In genomic region chr15:101252614-101253013, GRCm38 (mm10) we compare ENCODE assay signal across 23 mouse cellular contexts. TPM values are rescaled to one million over a fixed set of nuclear protein-coding genes. Genes with fewer than 3 reads are reported as not detected.
DNase-seq lines count a peak whose midpoint lies in the region; ATAC-seq and TF ChIP-seq lines count a peak whose summit lies in the region.
"Had no signal": no experiment of that assay in that cellular context is flagged by ENCODE, and none has a peak within 500 bp of the region (broad histone marks: within the 10 kb centered on the region; RNA-seq: fewer than 3 reads in every experiment).

No protein-coding gene starts in this region.

- WGBS in liver, adult 2 months: 82% methylated on average over 6 of the region's 6 CpGs
- WGBS in liver, postnatal 0 days (ENCODE audit: insufficient replicate concordance): 59% methylated on average over 6 of the region's 6 CpGs
- WGBS in hindbrain, embryonic 10.5 days: 89% methylated on average over 6 of the region's 6 CpGs

- H3K9me3 ChIP-seq in liver, postnatal 0 days (ENCODE audit: low read length): no peaks in the 10 kb centered on the region
- H3K9me3 ChIP-seq in CH12.LX (replicated peaks; ENCODE audit: low read length): peaks cover 41% of the 10 kb centered on the region
- H3K9me3 ChIP-seq in hindbrain, embryonic 10.5 days: no peaks in the 10 kb centered on the region
- H3K9me3 ChIP-seq: heart, embryonic 12.5 days; hindbrain, embryonic 15.5 days; kidney, embryonic 15.5 days; liver, embryonic 15.5 days; stomach, embryonic 15.5 days had no signal

- no peak for TF ChIP-seq RAD21 in CH12.LX (IDR thresholded peaks at IDR 0.05; ENCODE audit: low read depth, low read length)

- no peak for ATAC-seq in liver, postnatal 0 days
- ATAC-seq in erythroid progenitor cell, adult 5-6 weeks (replicated peaks; ENCODE audit: low FRiP score, poor library complexity, severe bottlenecking): no peak
- ATAC-seq: forebrain, embryonic 14.5 days; intestine, postnatal 0 days; midbrain, embryonic 16.5 days had no signal

- H3K27ac ChIP-seq in liver, adult 2 months (replicated peaks; ENCODE audit: insufficient read depth, low read depth, low read length): no peak overlapping the region
- H3K27ac ChIP-seq in liver, postnatal 0 days (ENCODE audit: low read depth): no peak overlapping the region
- no peak overlapping the region for H3K27ac ChIP-seq in CH12.LX (ENCODE audit: insufficient read depth, low read depth)
- H3K27ac ChIP-seq in hindbrain, embryonic 10.5 days: no peak overlapping the region
- H3K27ac ChIP-seq: hindbrain, embryonic 15.5 days; kidney, embryonic 15.5 days; liver, embryonic 15.5 days; stomach, embryonic 15.5 days had no signal

- H3K79me2 ChIP-seq in liver, adult 2 months (ENCODE audit: control insufficient read depth, insufficient read depth, low read length): no peaks in the 10 kb centered on the region
- no peaks in the 10 kb centered on the region for H3K79me2 ChIP-seq in CH12.LX (replicated peaks; ENCODE audit: control insufficient read depth, extremely low read depth, insufficient read depth, poor library complexity, severe bottlenecking)

- DNase-seq in liver, adult 2 months (ENCODE audit: extremely low read depth, low read depth, low spot score): peak; percentile 40
- DNase-seq in liver, postnatal 0 days: no peak
- DNase-seq in CH12.LX (ENCODE audit: extremely low read depth): peak; percentile 60
- DNase-seq in induced T-regulatory cell, adult 2 months (ENCODE audit: low read depth): peak; percentile 70
- peak; percentile 89 for DNase-seq in splenic B cell, adult 2 months (ENCODE audit: low read depth, low spot score)
- no peak for DNase-seq in hindbrain, embryonic 10.5 days (ENCODE audit: low spot score)
- DNase-seq: adrenal gland, postnatal 36 days; cerebellum, adult 8-10 months; kidney, postnatal 4 days; layer of hippocampus, adult 9-11 months; lung, postnatal 14 days; thymus, adult 18-20 months; thymus, postnatal 4 days had no signal

- no peaks in the 10 kb centered on the region for H3K36me3 ChIP-seq in liver, adult 2 months (ENCODE audit: control insufficient read depth, insufficient read depth, low read length)
- no peaks in the 10 kb centered on the region for H3K36me3 ChIP-seq in liver, postnatal 0 days (replicated peaks; ENCODE audit: insufficient read depth, low read length)
- no peaks in the 10 kb centered on the region for H3K36me3 ChIP-seq in CH12.LX (replicated peaks in 1 of 2; ENCODE audit: control insufficient read depth in 1 of 2, insufficient read depth in 1 of 2, low read length in 1 of 2)
- no peaks in the 10 kb centered on the region for H3K36me3 ChIP-seq in splenic B cell, adult 2 months (ENCODE audit: control insufficient read depth, insufficient read depth, low read length, poor library complexity, severe bottlenecking)
- no peaks in the 10 kb centered on the region for H3K36me3 ChIP-seq in hindbrain, embryonic 10.5 days
- H3K36me3 ChIP-seq: heart, embryonic 12.5 days; hindbrain, embryonic 15.5 days; kidney, embryonic 15.5 days; liver, embryonic 15.5 days; stomach, embryonic 15.5 days had no signal

- no peak for TF ChIP-seq POLR2A in liver, adult 2 months (IDR thresholded peaks at IDR 0.05; ENCODE audit: extremely low read depth, insufficient read depth, low read length)
- no peak for TF ChIP-seq POLR2A in CH12.LX (IDR thresholded peaks at IDR 0.05; ENCODE audit: low read depth, low read length)

- no peak overlapping the region for H3K4me2 ChIP-seq in liver, postnatal 0 days (ENCODE audit: low read depth, low read length)
- H3K4me2 ChIP-seq in CH12.LX (ENCODE audit: insufficient read depth, low read depth, poor library complexity, severe bottlenecking): no peak overlapping the region
- H3K4me2 ChIP-seq: heart, embryonic 12.5 days; hindbrain, embryonic 15.5 days; kidney, embryonic 15.5 days; liver, embryonic 15.5 days; stomach, embryonic 15.5 days had no signal

- peaks cover 5% of the 10 kb centered on the region for H3K4me1 ChIP-seq in liver, adult 2 months (ENCODE audit: control insufficient read depth, insufficient read depth, low read length)
- H3K4me1 ChIP-seq in liver, postnatal 0 days (ENCODE audit: insufficient read depth): peaks cover 17% of the 10 kb centered on the region
- peaks cover 23 to 58% of the 10 kb centered on the region in 2 experiments for H3K4me1 ChIP-seq in CH12.LX (ENCODE audit: control insufficient read depth in 1 of 2, insufficient read depth in 2 of 2)
- peaks cover 41% of the 10 kb centered on the region for H3K4me1 ChIP-seq in hindbrain, embryonic 10.5 days (replicated peaks)

- in situ Hi-C loops in CH12.LX (cut with MboI; ENCODE audit: low pct_ligation_motif_present, low pct_unique_long_range_greater_than_20kb, low sequenced_read_pairs): no loop called here

- H3K9ac ChIP-seq in liver, adult 2 months (ENCODE audit: low read depth, low read length): no peak overlapping the region
- H3K9ac ChIP-seq in liver, postnatal 0 days (replicated peaks): no peak overlapping the region
- no peak overlapping the region for H3K9ac ChIP-seq in CH12.LX (ENCODE audit: insufficient read depth, low read depth)
- H3K9ac ChIP-seq: heart, embryonic 12.5 days; hindbrain, embryonic 15.5 days; kidney, embryonic 15.5 days; liver, embryonic 15.5 days; stomach, embryonic 15.5 days had no signal

- dilution Hi-C loops in CH12.LX (cut with MboI; ENCODE audit: extremely low pct_ligation_motif_present, extremely low pct_unique_long_range_greater_than_20kb, low sequenced_read_pairs): no loop called here

- TF ChIP-seq EP300 in liver, postnatal 0 days (IDR thresholded peaks at IDR 0.05; ENCODE audit: low read depth): no peak
- TF ChIP-seq EP300 in CH12.LX (IDR thresholded peaks at IDR 0.05; ENCODE audit: low read length): peak; percentile 41; the same call in 1 of the 2 replicates

- no peak for TF ChIP-seq CTCF in liver, adult 2 months (IDR thresholded peaks at IDR 0.05; ENCODE audit: low read depth, low read length)
- no peak for TF ChIP-seq CTCF in liver, postnatal 0 days (IDR thresholded peaks at IDR 0.05; ENCODE audit: low read depth)
- TF ChIP-seq CTCF in CH12.LX (conservative IDR thresholded peaks at IDR 0.05 in 1 of 2, IDR thresholded peaks at IDR 0.05 in 1 of 2; ENCODE audit: low read depth in 2 of 2, low read length in 2 of 2): no peak

- no peaks in the 10 kb centered on the region for H3K27me3 ChIP-seq in liver, adult 2 months (ENCODE audit: control insufficient read depth, insufficient read depth, low read length)
- peaks cover 3% of the 10 kb centered on the region; the same call in 1 of the 2 replicates for H3K27me3 ChIP-seq in liver, postnatal 0 days (ENCODE audit: insufficient read depth, low read length)
- peaks cover 45% of the 10 kb centered on the region for H3K27me3 ChIP-seq in CH12.LX (replicated peaks)
- H3K27me3 ChIP-seq in splenic B cell, adult 2 months (ENCODE audit: control insufficient read depth, insufficient read depth, low read length, poor library complexity, severe bottlenecking): no peaks in the 10 kb centered on the region
- peaks cover 29% of the 10 kb centered on the region for H3K27me3 ChIP-seq in hindbrain, embryonic 10.5 days (ENCODE audit: insufficient read depth, poor library complexity, severe bottlenecking)
- H3K27me3 ChIP-seq: heart, embryonic 12.5 days; hindbrain, embryonic 15.5 days; kidney, embryonic 15.5 days; stomach, embryonic 15.5 days had no signal

- H3K4me3 ChIP-seq in liver, adult 2 months (ENCODE audit: insufficient read depth, low read depth, low read length): no peak overlapping the region
- H3K4me3 ChIP-seq in liver, postnatal 0 days (ENCODE audit: low read depth, low read length): no peak overlapping the region
- no peak overlapping the region for H3K4me3 ChIP-seq in CH12.LX (replicated peaks in 1 of 3; ENCODE audit: low read depth in 2 of 3, low read length in 2 of 3, poor library complexity in 1 of 3)
- H3K4me3 ChIP-seq in hindbrain, embryonic 10.5 days: no peak overlapping the region
- H3K4me3 ChIP-seq: heart, embryonic 12.5 days; hindbrain, embryonic 15.5 days; kidney, embryonic 15.5 days; liver, embryonic 15.5 days; stomach, embryonic 15.5 days had no signal

RNA-seq across cellular contexts. Expression of gene Nr4a1, which starts 1.5 kb away (rescaled TPM):
- total RNA-seq in liver, adult 2 months (2014; rRNA removed): 0.18 and 0.60 TPM in 2 replicates
- polyA plus RNA-seq in liver, adult 2 months (2012; rRNA removed): 0.70 and 0.89 TPM in 2 replicates
- 0.96 and 1.1 TPM in 2 replicates for polyA plus RNA-seq in liver, postnatal 0 days (2015; fragmentation: Nextera tagmentation; extraction: Ambion mirVana)
- total RNA-seq in CH12.LX (2012; rRNA removed) (0.42 and 0.89 TPM in 2 replicates), CH12.LX (2014; rRNA removed) (0.57 and 0.60 TPM in 2 replicates)
- 1.1 and 1.6 TPM in 2 replicates for polyA plus RNA-seq in CH12.LX (2012; ENCODE audit: insufficient read length, low read depth)
- total RNA-seq in erythroid progenitor cell, adult 5-6 weeks (2015; ENCODE audit: low replicate concordance): 2.9 and 5.0 TPM in 2 replicates
- total RNA-seq in erythroid progenitor cell, adult 5-6 weeks (2017; ENCODE audit: low replicate concordance): 1.0 and 9.4 TPM in 2 replicates
- 4.8 and 5.1 TPM in 2 replicates for polyA plus RNA-seq in hindbrain, embryonic 10.5 days (2016; fragmentation: Nextera tagmentation; extraction: Ambion mirVana)

RNA-seq across cellular contexts. Expression of gene Grasp, which starts 28.6 kb away (rescaled TPM):
- total RNA-seq in liver, adult 2 months (2014; rRNA removed): 0.92 and 1.5 TPM in 2 replicates
- polyA plus RNA-seq in liver, adult 2 months (2012; rRNA removed): 1.2 and 1.5 TPM in 2 replicates
- 0.35 and 0.54 TPM in 2 replicates for polyA plus RNA-seq in liver, postnatal 0 days (2015; fragmentation: Nextera tagmentation; extraction: Ambion mirVana)
- 2.9 and 6.7 TPM in 2 replicates for total RNA-seq in CH12.LX (2012; rRNA removed)
- total RNA-seq in CH12.LX (2014; rRNA removed): 1.4 and 2.3 TPM in 2 replicates
- 2.4 TPM in 2 replicates for polyA plus RNA-seq in CH12.LX (2012; ENCODE audit: insufficient read length, low read depth)
- not detected in 2 replicates for total RNA-seq in erythroid progenitor cell, adult 5-6 weeks (2015; ENCODE audit: low replicate concordance)
- not detected in 2 replicates for total RNA-seq in erythroid progenitor cell, adult 5-6 weeks (2017; ENCODE audit: low replicate concordance)
- polyA plus RNA-seq in hindbrain, embryonic 10.5 days (2016; fragmentation: Nextera tagmentation; extraction: Ambion mirVana): 5.5 and 5.8 TPM in 2 replicates

RNA-seq across cellular contexts. Expression of gene Atg101, which starts 31.5 kb away (rescaled TPM):
- 55.3 and 63.2 TPM in 2 replicates for total RNA-seq in liver, adult 2 months (2014; rRNA removed)
- 89.3 and 94.5 TPM in 2 replicates for polyA plus RNA-seq in liver, adult 2 months (2012; rRNA removed)
- 33.8 and 34.4 TPM in 2 replicates for polyA plus RNA-seq in liver, postnatal 0 days (2015; fragmentation: Nextera tagmentation; extraction: Ambion mirVana)
- total RNA-seq in CH12.LX (2012; rRNA removed): 56.9 and 58.8 TPM in 2 replicates
- total RNA-seq in CH12.LX (2014; rRNA removed): 61.2 and 61.3 TPM in 2 replicates
- polyA plus RNA-seq in CH12.LX (2012; ENCODE audit: insufficient read length, low read depth): 49.1 and 55.9 TPM in 2 replicates
- total RNA-seq in erythroid progenitor cell, adult 5-6 weeks (2015; ENCODE audit: low replicate concordance): 1.4 TPM in 1 of 2 replicates, not detected in the other
- 5.8 and 11.4 TPM in 2 replicates for total RNA-seq in erythroid progenitor cell, adult 5-6 weeks (2017; ENCODE audit: low replicate concordance)
- polyA plus RNA-seq in hindbrain, embryonic 10.5 days (2016; fragmentation: Nextera tagmentation; extraction: Ambion mirVana): 79.0 and 82.1 TPM in 2 replicates

RNA-seq across cellular contexts. Expression of gene 6030408B16Rik, which starts 40.4 kb away (rescaled TPM):
- total RNA-seq in liver, adult 2 months (2014; rRNA removed): not detected in 2 replicates
- polyA plus RNA-seq in liver, adult 2 months (2012; rRNA removed): 0.10 TPM in 1 of 2 replicates, not detected in the other
- 0.36 and 0.45 TPM in 2 replicates for polyA plus RNA-seq in liver, postnatal 0 days (2015; fragmentation: Nextera tagmentation; extraction: Ambion mirVana)
- total RNA-seq in CH12.LX (2012; rRNA removed): 0.13 TPM in 1 of 2 replicates, not detected in the other
- total RNA-seq in CH12.LX (2014; rRNA removed): 0.17 and 0.20 TPM in 2 replicates
- not detected in 2 replicates for polyA plus RNA-seq in CH12.LX (2012; ENCODE audit: insufficient read length, low read depth)
- not detected in 2 replicates for total RNA-seq in erythroid progenitor cell, adult 5-6 weeks (2015; ENCODE audit: low replicate concordance)
- total RNA-seq in erythroid progenitor cell, adult 5-6 weeks (2017; ENCODE audit: low replicate concordance): not detected in 2 replicates
- polyA plus RNA-seq in hindbrain, embryonic 10.5 days (2016; fragmentation: Nextera tagmentation; extraction: Ambion mirVana): 0.27 and 0.39 TPM in 2 replicates
- total RNA-seq: left cerebral cortex, postnatal 25 days had no signal
- polyA plus RNA-seq: hindbrain, embryonic 15.5 days had no signal

Comparison
In these comparisons a context has a peak if more than half of its experiments do, and no peak if none do; other contexts are left out.
1. DNase-seq: peak in liver, adult 2 months (single experiment), CH12.LX (single experiment), induced T-regulatory cell, adult 2 months (single experiment) and splenic B cell, adult 2 months (single experiment); none in liver, postnatal 0 days (single experiment) and hindbrain, embryonic 10.5 days (single experiment).